Mouse (Mus musculus) bone marrow, adult 2 months (tissue): Measurements from ENCODE around the gene Acot11.

Source experiments
- CTCF ChIP-seq: fragments of 200-500 bp; IDR thresholded peaks from 2 replicates; pipeline ENCODE4 v1.5.1; 2011; ENCODE audit warnings: low read length, control low read depth; ENCODE audit not compliant: control insufficient read depth, insufficient read depth
- POLR2A ChIP-seq: fragments of 200-500 bp; IDR thresholded peaks from 2 replicates; pipeline ENCODE4 v1.6.1; 2011; ENCODE audit warnings: low read depth, mild to moderate bottlenecking, control low read depth, low read length, borderline replicate concordance; ENCODE audit not compliant: control insufficient read depth

DNA sequence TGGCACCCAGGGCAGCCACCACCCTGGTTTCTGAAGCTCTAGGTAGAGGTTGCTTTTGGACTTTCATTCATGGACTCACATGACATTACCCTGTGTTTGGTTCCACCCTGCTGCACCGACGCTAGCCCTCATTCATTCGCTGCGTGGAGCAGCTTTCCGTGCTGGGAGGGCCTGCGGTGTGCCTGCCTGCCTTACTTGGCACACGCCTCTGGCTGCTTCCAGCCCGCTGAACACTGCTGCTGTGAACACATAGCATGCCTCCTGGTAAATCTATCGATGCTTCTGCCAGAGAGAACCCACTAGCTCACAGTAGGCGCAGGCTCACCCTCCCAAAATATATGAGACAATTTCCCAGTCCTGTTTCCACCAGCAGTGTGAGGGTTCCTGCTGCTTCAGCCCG is 100.4 kb downstream of the Acot11 start:
- TF ChIP-seq CTCF (no peak), POLR2A (no peak)
